Mouse (Mus musculus) forebrain, embryonic 11.5 days (tissue): Measurements from ENCODE around the gene Mfsd13b. TPM values are rescaled to one million over a fixed set of nuclear protein-coding genes. Genes with fewer than 3 reads are reported as not detected.
A peak's percentile ranks its signal among the peaks of the same experiment; 100 is the strongest.
"Not testable (repeated sequence)": the region's sequence is repeated elsewhere in the genome, so short reads cannot be mapped to it uniquely, and the experiment has no call there.

ENCODE experiments used
- ATAC-seq: fragments of 200-750 bp; cut with Nextera tagmentation; replicated peaks from 2 replicates; pipeline ENCODE4 v1.8.0; 2017; ENCODE audit warnings: moderate TSS enrichment; ENCODE audit not compliant: low FRiP score
- DNase-seq: peaks from one replicate; pipeline ENCODE4 v3.0.0-alpha.2; 2017; ENCODE audit warnings: low spot score
- H3K27ac ChIP-seq: fragments of 300-500 bp; sonication (generic); 2 replicates; pipeline ENCODE4 v1.5.1; 2014; ENCODE audit warnings: low read depth, low read length
- H3K27me3 ChIP-seq: fragments of 300-500 bp; sonication (generic); 2 replicates; pipeline ENCODE4 v1.6.1; 2014; ENCODE audit warnings: mild to moderate bottlenecking, low read length, mixed read lengths; ENCODE audit not compliant: control insufficient read depth, insufficient read depth
- H3K36me3 ChIP-seq: fragments of 300-500 bp; sonication (generic); 2 replicates; pipeline ENCODE4 v1.6.1; 2014; ENCODE audit warnings: mild to moderate bottlenecking, low read length, moderate library complexity, mixed read lengths; ENCODE audit not compliant: control insufficient read depth, insufficient read depth
- H3K4me1 ChIP-seq: fragments of 300-500 bp; sonication (generic); replicated peaks from 2 replicates; pipeline ENCODE4 v1.6.1; 2014; ENCODE audit warnings: low read length, mixed read lengths; ENCODE audit not compliant: control insufficient read depth, insufficient read depth
- H3K4me2 ChIP-seq: fragments of 300-500 bp; sonication (generic); 2 replicates; pipeline ENCODE4 v1.6.1; 2014; ENCODE audit warnings: low read depth, mild to moderate bottlenecking, low read length, moderate library complexity, mixed read lengths; ENCODE audit not compliant: severe bottlenecking
- H3K4me3 ChIP-seq: fragments of 300-500 bp; sonication (generic); 2 replicates; pipeline ENCODE4 v1.5.1; 2014; ENCODE audit warnings: low read depth, low read length
- H3K9ac ChIP-seq: fragments of 300-500 bp; sonication (generic); 2 replicates; pipeline ENCODE4 v1.6.1; 2014; ENCODE audit warnings: low read length
- H3K9me3 ChIP-seq: fragments of 300-500 bp; sonication (generic); 2 replicates; pipeline ENCODE4 v1.6.1; 2016; ENCODE audit warnings: low read length, mixed read lengths; ENCODE audit not compliant: control insufficient read depth
- WGBS: fragments of 180-500 bp; shearing (Covaris S2); extraction: QIAGEN DNeasy Blood & Tissue Kit; methylation state at CpG from one replicate; pipeline ENCODE4 v1.1.7; 2014; 5-methylcytosine and 5-hydroxymethylcytosine counted together
- polyA plus RNA-seq: library from polyadenylated mRNA; unstranded; fragments of >200 nt; fragmentation: Nextera tagmentation; extraction: Ambion mirVana; gene quantifications from 2 replicates; pipeline ENCODE4 v1.2.1, GENCODE M21; 2014

Mfsd13b gene
- polyA plus RNA-seq, 1 experiment from 2014 or later, result 0.48 TPM

DNA sequence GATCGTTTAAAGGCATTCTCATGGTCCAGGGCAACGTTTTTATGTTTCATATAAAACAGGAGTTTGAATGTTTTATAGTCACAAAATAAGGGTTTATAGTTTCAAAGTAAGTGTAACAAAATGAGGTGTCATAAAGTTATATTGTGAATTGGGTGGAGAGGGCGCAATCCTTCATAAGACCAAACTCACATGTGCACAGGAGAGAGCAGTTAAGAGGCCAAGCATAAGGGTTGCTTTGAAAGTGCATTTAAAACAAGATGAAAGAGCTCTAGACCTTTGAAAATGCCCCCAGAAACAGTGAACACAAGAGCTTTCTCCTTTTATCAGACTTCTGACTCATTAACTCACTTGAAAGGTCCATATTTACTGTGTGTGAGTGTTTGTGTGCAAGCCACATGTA lies 44.0 kb downstream of the Mfsd13b start:
- no peak for DNase-seq
- Histone ChIP-seq H3K27ac (no peak overlapping the region), H3K4me2 (no peak overlapping the region), H3K36me3 (no peaks in the 10 kb centered on the region), H3K9me3 (no peaks in the 10 kb centered on the region), H3K4me1 (no peaks in the 10 kb centered on the region), H3K9ac (no peak overlapping the region), H3K27me3 (no peaks in the 10 kb centered on the region), H3K4me3 (no peak overlapping the region)
- whole genome bisulfite sequencing, result 66% methylated on average over 3 of the region's 3 CpGs
- ATAC-seq, result no peak

DNA sequence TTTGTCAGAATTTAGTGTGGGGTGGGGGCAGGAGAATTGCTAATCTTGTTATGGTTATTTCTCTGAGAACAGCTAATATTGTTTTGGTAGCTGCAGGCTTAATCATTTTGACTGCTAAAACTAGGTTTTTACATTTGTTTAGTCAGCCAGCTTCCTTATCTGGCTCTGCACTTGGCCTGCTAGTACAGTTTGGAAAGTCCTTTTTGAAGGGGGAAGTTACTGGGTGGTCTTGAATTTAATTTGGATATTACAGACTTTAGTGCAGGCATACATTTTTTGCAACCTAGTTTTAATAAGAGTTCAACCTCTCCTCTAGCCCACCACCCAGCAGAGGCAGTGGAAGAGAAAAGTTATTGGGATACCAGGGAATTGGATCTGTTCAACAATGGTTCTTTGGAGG lies 47.6 kb downstream of the Mfsd13b start:
- DNase-seq, H3K4me2 ChIP-seq, H3K9me3 ChIP-seq, H3K27ac ChIP-seq, ATAC-seq, H3K36me3 ChIP-seq, H3K4me3 ChIP-seq, H3K4me1 ChIP-seq, H3K27me3 ChIP-seq, H3K9ac ChIP-seq: not testable (repeated sequence)

DNA sequence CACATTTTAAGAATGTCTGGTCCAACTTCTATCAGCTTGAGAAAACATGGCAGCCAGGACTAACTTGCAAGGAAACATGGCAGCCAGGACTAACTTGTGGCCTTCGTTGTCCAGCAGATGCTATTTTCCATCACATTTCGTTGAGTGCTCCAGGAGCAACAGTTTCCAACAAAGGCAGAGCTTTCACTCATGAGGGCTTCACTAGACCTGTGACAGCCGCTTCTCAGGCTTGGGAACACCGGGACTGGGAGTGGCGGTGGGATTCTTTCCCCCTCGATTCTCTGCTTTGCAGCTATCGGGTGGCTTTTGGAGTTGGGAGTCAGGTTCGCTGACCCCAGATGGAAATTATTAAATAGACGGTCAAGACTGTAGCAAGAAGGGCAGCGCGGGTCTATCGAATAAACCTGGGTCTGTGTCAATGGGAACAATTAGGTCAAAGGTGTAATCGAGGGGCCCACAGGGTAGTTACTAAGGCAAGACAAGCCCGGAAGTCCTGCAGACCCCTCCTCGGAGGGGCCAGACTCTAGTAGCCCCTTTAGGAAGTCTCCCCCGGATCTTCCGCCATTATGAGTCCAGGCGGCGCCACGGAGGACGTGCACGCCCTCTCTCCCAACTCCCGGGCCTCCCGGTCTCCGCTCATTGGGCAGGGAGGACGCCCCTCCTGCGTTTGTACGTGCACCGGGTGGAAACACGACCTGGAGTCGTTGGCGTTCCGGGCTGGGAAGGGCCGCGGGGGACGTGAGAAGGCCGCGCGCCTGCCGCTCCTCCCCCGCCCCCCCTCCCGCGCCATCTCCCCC lies 51.7 kb downstream of the Mfsd13b start, which contains the start of gene Mettl9:
TSS of gene Mettl9 (plus strand) at position 590 of the 797 bp plus-strand sequence.
- no peaks in the 10 kb centered on the region for H3K9me3 ChIP-seq
- 3% methylated on average over 42 of the region's 43 CpGs for WGBS
- H3K4me1 ChIP-seq, result peaks cover 9% of the 10 kb centered on the region; the same call in 1 of the 2 replicates
- H3K4me3 ChIP-seq, result peak within 1 kb of the TSS; percentile 96
- peak within 1 kb of the TSS; percentile 81 for H3K4me2 ChIP-seq
- peak within 1 kb of the TSS; percentile 99 for H3K9ac ChIP-seq
- peak within 1 kb of the TSS; percentile 97 for H3K27ac ChIP-seq
- no peaks in the 10 kb centered on the region for H3K27me3 ChIP-seq
- ATAC-seq, result peak; percentile 96
- no peaks in the 10 kb centered on the region for H3K36me3 ChIP-seq
- peak; percentile 98 for DNase-seq

DNA sequence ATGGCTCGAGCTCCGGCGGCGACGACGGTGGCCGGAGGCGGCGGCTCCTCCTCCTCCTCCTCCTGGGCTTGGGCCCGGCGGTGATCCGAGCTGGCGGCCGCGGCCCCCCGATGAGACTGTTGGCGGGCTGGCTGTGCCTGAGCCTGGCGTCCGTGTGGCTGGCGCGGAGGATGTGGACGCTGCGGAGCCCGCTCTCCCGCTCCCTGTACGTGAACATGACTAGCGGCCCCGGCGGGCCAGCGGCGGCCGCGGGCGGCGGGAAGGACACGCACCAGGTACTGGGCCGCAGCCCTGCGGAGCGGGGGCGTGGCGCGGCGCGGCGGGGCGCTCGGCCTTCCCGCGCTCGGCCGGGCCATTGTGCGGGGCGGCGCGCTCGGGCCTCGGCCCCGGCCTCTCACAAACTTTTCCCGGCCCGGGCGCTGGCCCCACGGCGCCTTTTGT lies 52.4 kb downstream of the Mfsd13b start:
- H3K4me3 ChIP-seq, result peak overlapping the region; percentile 96
- ATAC-seq (peak; percentile 81), DNase-seq (no peak)
- H3K4me1 ChIP-seq, result peaks cover 9% of the 10 kb centered on the region; the same call in 1 of the 2 replicates
- H3K36me3 ChIP-seq, result no peaks in the 10 kb centered on the region
- H3K27ac ChIP-seq, result peak overlapping the region; percentile 97
- peak overlapping the region; percentile 81 for H3K4me2 ChIP-seq
- H3K27me3 ChIP-seq, result no peaks in the 10 kb centered on the region
- no peaks in the 10 kb centered on the region for H3K9me3 ChIP-seq
- under 1% methylated on average over 54 of the region's 63 CpGs for WGBS
- peak overlapping the region; percentile 99 for H3K9ac ChIP-seq

DNA sequence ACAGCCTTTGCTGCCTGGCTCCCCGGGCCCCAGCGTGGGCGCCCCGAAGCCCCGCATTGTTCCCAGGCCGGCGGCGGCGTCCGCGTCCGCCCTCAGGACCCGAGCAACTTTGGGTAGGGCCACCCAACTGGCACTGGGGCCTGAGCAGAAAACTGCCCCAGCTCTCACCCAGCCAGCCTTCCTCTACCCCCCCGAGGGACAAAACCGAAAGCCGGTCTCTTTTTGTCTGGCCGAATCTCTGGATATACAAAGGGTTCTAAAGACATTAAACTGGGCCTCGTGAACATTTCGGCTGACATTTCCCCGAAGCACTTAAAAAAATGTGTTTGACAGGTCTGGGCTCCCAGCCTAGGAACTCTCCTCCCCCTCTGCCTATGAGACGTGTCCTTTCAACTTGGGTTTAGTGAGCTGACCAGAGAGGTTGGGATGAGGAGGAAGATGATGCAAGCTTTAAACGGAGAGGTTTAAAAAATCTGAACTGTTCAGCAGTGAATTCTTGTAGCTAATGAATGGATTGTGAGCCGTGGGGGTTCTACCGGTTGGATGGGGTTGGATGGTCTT lies 52.9 kb downstream of the Mfsd13b start:
- Histone ChIP-seq H3K9ac (peak overlapping the region; percentile 99), H3K4me1 (peaks cover 9% of the 10 kb centered on the region; the same call in 1 of the 2 replicates), H3K36me3 (no peaks in the 10 kb centered on the region), H3K9me3 (no peaks in the 10 kb centered on the region), H3K4me2 (peak overlapping the region; percentile 81), H3K27me3 (no peaks in the 10 kb centered on the region), H3K4me3 (peak overlapping the region; percentile 96), H3K27ac (peak overlapping the region; percentile 97)
- no peak for DNase-seq
- under 1% methylated on average over 24 of the region's 24 CpGs for WGBS
- peak; percentile 58 for ATAC-seq

DNA sequence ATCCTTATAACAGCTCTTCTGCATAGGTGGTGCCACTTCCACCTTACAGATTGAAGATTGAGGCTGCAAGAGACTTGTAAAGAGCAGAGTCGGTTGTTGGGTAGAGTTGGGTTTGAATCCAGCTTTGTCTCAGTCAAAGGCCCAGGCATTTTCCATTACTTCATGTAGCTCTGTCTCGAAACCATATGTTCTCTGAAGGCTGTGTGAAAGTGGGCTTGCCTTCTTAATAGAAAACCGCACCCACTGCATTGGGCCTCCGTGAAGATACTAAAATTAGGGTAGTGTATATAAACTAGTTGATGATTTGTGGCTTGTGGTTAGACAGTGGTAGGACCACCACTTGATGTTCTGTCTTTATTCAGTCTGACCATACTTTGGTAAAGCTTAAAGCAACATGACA lies 58.3 kb downstream of the Mfsd13b start:
- WGBS, result 97% methylated on average over 4 of the region's 4 CpGs
- Histone ChIP-seq H3K27me3 (no peaks in the 10 kb centered on the region), H3K4me3 (no peak overlapping the region), H3K4me1 (peaks cover 9% of the 10 kb centered on the region; the same call in 1 of the 2 replicates), H3K4me2 (no peak overlapping the region), H3K9ac (no peak overlapping the region), H3K27ac (no peak overlapping the region), H3K36me3 (no peaks in the 10 kb centered on the region), H3K9me3 (no peaks in the 10 kb centered on the region)
- DNase-seq (no peak), ATAC-seq (no peak)

DNA sequence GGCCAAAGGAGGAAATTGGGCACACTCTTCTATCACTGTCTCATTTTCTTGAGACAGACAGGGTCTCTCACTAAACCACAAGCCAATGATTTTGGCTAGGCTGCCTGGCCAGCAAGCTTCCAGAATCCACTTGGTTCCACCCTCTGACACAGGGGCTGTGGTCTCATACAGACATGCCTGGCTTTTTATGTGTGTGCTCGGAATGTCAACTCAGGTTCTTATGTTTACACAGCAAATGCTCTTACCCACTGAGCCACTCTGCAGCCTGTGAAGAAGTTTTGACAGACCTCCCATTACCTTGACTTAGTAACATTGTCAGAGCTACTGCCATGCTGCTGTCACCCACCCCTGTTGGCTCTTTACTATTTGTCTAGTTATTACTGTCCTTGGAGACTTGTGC lies 59.7 kb downstream of the Mfsd13b start:
- 0 out of 2 replicates have a peak, but pooled peaks cover 4% of the 10 kb centered on the region for H3K4me1 ChIP-seq

DNA sequence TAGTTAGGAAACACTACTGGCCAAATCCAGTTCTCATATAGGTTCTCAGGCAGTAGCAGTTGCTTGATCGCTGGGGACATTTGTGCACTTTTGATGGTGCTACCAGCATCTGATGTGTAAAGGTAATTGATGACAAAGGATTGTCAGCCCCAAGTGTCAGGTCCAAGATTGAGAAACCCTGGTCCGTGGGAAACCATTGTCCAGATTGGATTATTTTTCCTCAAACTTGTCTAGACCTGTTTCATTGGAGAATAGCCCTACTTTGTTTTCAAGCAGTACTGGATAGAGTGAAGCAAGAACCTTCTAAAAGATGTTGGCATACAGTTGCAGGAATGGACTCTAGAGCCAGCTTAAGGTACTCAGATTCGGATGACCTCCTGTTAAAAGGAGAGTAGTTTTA lies 60.7 kb downstream of the Mfsd13b start:
- H3K27ac ChIP-seq, result no peak overlapping the region
- no peaks in the 10 kb centered on the region for H3K27me3 ChIP-seq
- no peak for DNase-seq
- H3K9me3 ChIP-seq, result no peaks in the 10 kb centered on the region
- WGBS, result 94% methylated on average over 3 of the region's 3 CpGs
- H3K4me1 ChIP-seq, result 0 out of 2 replicates have a peak, but pooled peaks cover 2% of the 10 kb centered on the region
- H3K36me3 ChIP-seq, result no peaks in the 10 kb centered on the region
- ATAC-seq, result no peak
- no peak overlapping the region for H3K9ac ChIP-seq
- no peak overlapping the region for H3K4me3 ChIP-seq
- no peak overlapping the region for H3K4me2 ChIP-seq

More for the DNA sequence above, 59.7 kb downstream of the Mfsd13b start:
- Histone ChIP-seq H3K9ac (no peak overlapping the region), H3K27me3 (no peaks in the 10 kb centered on the region), H3K36me3 (no peaks in the 10 kb centered on the region), H3K9me3 (no peaks in the 10 kb centered on the region), H3K4me3 (no peak overlapping the region), H3K4me2 (no peak overlapping the region), H3K27ac (no peak overlapping the region)
- no peak for ATAC-seq
- no peak for DNase-seq
- WGBS, result 88% methylated on average over 1 of the region's 1 CpGs
